Mouse (Mus musculus): ENCODE measurements around the gene Wdr90. TPM values are rescaled to one million over a fixed set of nuclear protein-coding genes. Genes with fewer than 3 reads are reported as not detected.

The Wdr90 gene
- total RNA-seq, 2 experiments from 2014 or later = 3.9 to 6.2 TPM

DNA sequence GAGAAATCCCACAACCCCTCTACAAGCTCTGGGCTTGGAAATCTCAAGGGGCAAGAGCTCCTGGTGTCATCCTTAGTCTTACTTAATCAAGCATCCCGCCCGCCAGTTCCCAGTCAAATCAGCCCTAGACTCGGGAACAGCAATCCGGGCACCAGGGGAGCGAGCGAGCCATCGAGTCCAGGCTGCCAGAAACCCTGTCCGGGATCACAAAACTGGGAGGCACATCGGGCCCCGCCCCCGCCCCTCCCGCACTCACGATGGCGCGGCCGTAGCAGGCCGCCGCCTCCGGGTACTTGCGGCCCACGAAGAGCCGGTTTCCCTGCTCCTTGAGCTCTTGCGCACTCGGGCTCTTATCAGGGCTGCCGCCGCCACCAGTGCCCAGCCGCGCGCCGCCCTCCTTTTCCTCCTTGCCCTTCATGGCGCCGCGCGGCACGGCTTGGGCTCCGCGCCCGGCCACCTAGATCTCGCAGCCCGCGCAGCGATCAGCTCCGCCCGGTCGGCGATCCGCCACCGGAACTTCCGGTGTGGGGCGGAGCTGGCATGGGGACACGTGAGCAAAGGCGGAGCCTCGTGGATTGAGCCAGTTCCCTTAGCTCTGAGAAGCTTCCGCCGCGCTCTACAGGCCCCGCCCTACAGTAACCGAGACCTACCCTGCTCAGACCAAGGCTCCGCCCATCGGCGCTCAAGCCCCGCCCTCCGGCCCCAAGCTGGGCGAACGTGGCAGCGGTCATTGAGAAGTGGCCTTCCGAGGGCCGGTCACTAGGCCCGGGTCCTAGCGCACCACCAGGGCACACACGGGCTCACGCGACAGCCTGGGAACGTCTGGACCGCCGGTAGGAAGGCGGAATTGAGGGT is 28.6 kb downstream of the Wdr90 start:
- peak; percentile 100 for DNase-seq
- intact Hi-C loops (cut with DNase I) = no loop called here

- peak in 1 of 2 experiments; percentile 50 for DNase-seq
- intact Hi-C loops (cut with DNase I) = no loop called here
These were observed 29.6 kb downstream of the Wdr90 start for GRCm38 (mm10) chr17:25831451-25832281.

- DNase-seq = no peak
These were observed 30.4 kb downstream of the Wdr90 start for GRCm38 (mm10) chr17:25830806-25831431.

GRCm38 (mm10) chr17:25830200-25830753 is 31.0 kb downstream of the Wdr90 start:
- no peak for DNase-seq
- intact Hi-C loops (cut with DNase I) = no loop called here

More at GRCm38 (mm10) chr17:25830806-25831431, 30.4 kb downstream of the Wdr90 start:
- intact Hi-C loops (cut with DNase I) = no loop called here

DNA sequence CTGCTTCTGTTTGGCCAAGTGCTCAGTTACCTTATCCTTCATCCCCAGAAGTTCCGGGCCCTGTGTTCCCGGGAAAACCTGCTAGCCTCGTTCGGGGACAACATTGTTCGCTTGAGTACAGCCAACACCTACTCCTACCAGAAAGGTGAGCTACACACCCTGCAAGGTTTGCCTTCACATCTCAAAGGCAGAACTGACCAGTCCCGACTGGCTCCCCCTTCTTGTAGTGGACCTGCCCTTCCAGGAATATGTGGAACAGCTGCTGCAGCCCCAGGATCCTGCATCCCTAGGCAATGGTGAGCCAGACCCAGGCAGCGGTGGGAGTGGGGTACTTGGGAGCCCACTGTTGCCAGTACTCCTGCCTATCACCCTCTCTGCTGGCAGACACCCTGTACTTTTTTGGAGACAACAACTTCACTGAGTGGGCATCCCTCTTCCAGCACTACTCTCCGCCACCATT is 31.7 kb downstream of the Wdr90 start:
- intact Hi-C loops (cut with DNase I) = no loop called here
- DNase-seq = no peak

GRCm38 (mm10) chr17:25828712-25829557 is 32.4 kb downstream of the Wdr90 start, which contains the start of gene Jmjd8:
Gene Jmjd8 (plus strand): TSS chr17:25828867.
- peak; percentile 83 to 85 for DNase-seq
- intact Hi-C loops (cut with DNase I) = no loop called here

GRCm38 (mm10) chr17:25828223-25828594 is 33.1 kb downstream of the Wdr90 start:
- intact Hi-C loops (cut with DNase I) = no loop called here
- DNase-seq = no peak

DNA sequence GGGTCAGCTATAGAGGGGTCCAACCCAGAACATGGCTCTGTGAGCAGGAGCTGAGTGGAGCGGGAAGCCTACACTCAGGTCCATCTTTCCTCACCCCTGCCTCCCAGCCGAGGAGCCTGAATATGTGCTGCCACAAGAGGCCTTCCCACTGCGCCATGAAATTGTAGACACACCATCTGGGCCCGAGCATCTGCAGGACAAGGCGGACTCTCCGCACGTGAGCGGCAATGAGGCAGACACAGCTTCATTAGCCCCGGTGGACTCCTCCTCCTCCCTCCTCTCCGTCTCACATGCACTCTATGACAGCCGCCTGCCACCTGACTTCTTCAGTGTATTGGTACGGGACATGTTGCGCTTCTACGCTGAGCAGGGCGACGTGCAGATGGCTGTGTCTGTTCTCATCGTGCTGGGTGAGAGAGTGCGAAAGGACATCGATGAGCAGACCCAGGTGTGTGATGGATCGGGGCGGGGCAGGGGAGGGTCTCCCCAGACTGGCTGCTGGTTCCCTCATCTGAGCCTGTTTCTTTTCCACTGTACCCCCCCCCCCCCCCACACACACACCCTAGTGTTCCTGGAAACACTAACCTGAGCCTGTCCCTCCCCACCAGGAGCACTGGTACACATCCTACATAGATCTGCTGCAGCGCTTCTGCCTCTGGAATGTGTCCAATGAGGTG is 33.6 kb downstream of the Wdr90 start:
- DNase-seq = no peak
- intact Hi-C loops (cut with DNase I) = no loop called here

DNA sequence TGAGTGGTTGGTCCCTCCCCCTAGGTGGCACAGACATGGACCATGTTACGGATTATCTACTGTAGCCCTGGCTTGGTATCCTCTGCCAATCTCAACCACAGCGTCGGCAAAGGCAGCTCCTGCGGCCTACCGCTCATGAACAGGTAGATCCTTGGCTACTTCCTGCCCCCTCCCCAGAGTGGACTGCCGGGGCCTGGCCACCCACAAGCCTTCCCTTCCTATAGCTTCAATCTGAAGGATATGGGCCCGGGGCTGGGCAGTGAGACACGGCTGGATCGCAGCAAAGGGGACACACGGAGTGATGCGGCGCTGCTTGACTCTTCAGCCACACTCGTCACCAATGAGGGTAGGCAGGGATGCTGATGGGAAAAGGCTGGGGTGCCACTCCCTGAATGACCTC is 34.3 kb downstream of the Wdr90 start:
- DNase-seq = no peak
- intact Hi-C loops (cut with DNase I) = no loop called here

DNA sequence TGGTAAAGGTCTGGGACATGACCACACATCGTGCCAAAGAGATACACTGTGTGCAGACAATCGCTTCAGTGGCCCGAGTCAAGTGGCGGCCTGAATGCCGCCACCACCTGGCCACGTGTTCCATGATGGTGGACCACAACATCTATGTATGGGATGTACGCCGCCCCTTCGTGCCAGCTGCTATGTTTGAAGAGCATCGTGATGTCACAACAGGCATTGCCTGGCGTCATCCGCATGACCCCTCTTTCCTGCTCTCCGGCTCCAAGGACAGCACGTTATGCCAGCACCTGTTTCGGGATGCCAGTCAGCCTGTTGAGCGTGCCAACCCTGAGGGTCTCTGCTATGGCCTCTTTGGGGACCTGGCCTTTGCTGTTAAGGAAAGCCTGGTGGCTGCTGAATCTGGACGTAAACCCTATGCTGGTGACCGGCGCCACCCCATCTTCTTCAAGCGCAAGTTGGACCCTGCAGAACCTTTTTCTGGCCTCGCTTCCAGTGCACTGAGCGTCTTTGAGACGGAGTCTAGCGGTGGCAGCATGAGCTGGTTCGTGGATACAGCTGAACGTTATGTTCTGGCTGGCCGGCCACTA is 35.2 kb downstream of the Wdr90 start:
- no peak for DNase-seq
- intact Hi-C loops (cut with DNase I) = no loop called here

DNA sequence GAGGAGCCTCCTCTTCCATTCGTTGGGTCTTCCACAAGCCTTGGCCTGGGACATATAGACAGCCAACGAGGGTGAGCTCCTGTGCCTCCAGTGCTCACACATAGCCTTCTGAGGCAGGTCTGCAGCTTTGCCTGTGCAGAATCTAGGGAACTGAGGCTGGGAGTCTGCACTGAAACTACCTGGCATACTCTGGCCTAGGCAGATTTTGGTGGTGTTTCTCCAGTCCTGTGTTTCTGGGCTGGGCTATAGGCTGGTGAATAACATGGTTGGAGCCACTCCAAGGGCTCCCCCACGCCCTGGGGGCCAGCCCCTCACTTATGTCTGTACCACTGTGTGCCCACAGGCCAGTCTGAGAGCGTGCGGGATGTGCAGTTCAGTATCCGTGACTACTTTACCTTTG is 36.0 kb downstream of the Wdr90 start:
- no peak for DNase-seq
- intact Hi-C loops (cut with DNase I) = no loop called here

- DNase-seq = no peak
- intact Hi-C loops (cut with DNase I) = no loop called here
These were observed 36.7 kb downstream of the Wdr90 start for GRCm38 (mm10) chr17:25824362-25825142.

DNA sequence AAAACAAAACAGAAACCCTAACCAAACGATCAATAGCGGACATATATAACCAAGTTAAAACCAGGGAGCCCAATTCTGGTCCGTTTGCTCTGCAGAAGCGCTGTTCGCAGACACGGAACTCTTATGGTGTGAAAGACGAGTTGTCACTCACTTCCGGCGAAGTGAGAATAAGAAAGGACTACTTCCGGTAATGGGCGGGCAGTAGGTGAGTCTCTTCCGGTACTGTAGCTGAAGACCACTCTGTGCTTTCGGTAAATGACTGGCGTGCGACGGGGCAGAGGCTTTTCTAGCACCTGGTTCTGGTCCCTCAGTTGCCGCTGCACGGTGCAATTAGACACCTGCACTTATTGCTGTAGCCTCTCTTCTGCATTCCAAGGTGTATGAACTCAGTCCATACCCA is 37.8 kb downstream of the Wdr90 start, which contains the start of gene Wdr24:
Wdr24 (plus strand) TSS at position 176 of the 400 bp plus-strand sequence.
- intact Hi-C loops (cut with DNase I) = no loop called here
- peak; percentile 85 to 90 for DNase-seq

GRCm38 (mm10) chr17:25818851-25819780 is 42.2 kb downstream of the Wdr90 start:
- no peak for DNase-seq
- intact Hi-C loops (cut with DNase I) = no loop called here

DNA sequence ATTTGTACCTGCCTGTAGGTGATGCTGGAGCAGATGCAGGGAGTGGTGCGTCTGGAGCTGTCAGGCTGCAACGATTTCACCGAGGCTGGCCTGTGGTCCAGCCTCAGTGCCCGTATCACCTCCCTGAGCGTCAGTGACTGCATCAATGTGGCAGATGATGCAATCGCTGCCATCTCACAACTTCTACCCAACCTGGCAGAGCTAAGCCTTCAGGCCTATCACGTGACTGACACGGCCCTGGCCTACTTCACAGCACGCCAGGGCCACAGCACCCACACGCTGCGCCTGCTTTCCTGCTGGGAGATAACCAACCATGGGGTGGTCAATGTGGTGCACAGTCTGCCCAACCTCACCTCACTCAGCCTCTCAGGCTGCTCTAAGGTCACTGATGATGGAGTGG is 43.6 kb downstream of the Wdr90 start:
- intact Hi-C loops (cut with DNase I) = no loop called here
- DNase-seq = no peak

DNA sequence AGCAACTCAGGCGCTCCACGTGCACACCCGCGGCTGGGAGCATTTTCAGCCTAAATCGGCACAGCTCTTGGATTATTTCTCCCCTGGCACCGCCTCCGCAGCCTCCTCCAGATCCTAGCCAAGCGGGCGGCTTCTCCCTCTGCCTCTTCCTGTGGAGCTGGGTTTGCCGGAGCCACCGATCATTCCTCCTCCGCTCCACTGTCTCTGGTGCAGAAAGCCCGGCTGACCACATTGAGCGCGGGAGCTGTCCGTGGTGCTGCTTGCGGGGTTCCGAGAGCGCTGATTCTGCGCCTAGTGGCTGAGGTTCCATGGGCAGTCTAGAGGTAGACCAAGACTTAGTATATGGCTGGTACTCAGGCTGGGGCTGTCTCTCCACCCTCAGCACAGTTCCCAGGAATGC is 47.8 kb downstream of the Wdr90 start:
- peak; percentile 91 to 96 for DNase-seq

DNA sequence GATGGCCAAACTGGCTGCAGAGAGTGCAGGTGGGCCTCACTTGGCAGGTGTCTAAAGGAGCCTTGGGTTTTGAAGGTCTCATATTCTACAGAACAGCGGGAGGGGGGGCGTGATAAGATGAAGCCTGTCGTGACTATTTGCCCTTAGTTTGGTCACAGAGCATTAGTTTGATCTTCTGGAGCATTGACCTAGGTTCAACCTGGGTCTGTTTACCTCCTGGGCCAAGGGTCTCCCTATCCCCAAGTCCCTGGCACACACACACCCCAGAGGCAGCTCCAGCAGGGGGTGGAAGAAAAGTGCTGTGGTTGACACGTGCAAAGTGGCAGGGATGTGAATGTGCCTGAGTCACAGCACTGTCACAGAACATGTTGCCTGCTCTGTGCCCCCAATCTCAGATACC is 50.4 kb downstream of the Wdr90 start:
- DNase-seq = no peak
- intact Hi-C loops (cut with DNase I) = no loop called here

More for the DNA sequence above, 47.8 kb downstream of the Wdr90 start:
- intact Hi-C loops (cut with DNase I) = no loop called here
